Mouse (Mus musculus): Measurements from ENCODE around the gene Lenep. TPM values are rescaled to one million over a fixed set of nuclear protein-coding genes. Genes with fewer than 3 reads are reported as not detected.

Lenep gene
- polyA plus RNA-seq, 1 experiment from 2014 or later, result not detected

- no peak overlapping the region for H3K27ac ChIP-seq (ENCODE audit: low read length)
- no peaks in the 10 kb centered on the region for H3K36me3 ChIP-seq (ENCODE audit: control insufficient read depth, insufficient read depth)
- H3K4me3 ChIP-seq (ENCODE audit: low read depth, low read length), result peak overlapping the region; percentile 54
- ATAC-seq (ENCODE audit: low read depth), result peak; percentile 72
- H3K4me2 ChIP-seq (ENCODE audit: low read depth, low read length), result peak overlapping the region; percentile 69
- H3K27me3 ChIP-seq (ENCODE audit: control insufficient read depth, insufficient read depth, low read depth, low read length), result no peaks in the 10 kb centered on the region
- peaks cover 18% of the 10 kb centered on the region for H3K4me1 ChIP-seq (ENCODE audit: control insufficient read depth, low read depth, low read length)
- no peaks in the 10 kb centered on the region for H3K9me3 ChIP-seq (replicated peaks; ENCODE audit: control insufficient read depth, low read length)
- H3K9ac ChIP-seq (ENCODE audit: low read depth, low read length), result peak overlapping the region; percentile 52; the same call in 1 of the 2 replicates
- 4% methylated on average over 29 of the region's 29 CpGs for WGBS (ENCODE audit: insufficient replicate concordance)
These were observed 24.1 kb downstream of the Lenep start for GRCm38 (mm10) chr3:89378394-89379067.

- no peaks in the 10 kb centered on the region for H3K36me3 ChIP-seq (ENCODE audit: control insufficient read depth, insufficient read depth)
- no peak overlapping the region for H3K9ac ChIP-seq (ENCODE audit: low read depth, low read length)
- no peaks in the 10 kb centered on the region for H3K9me3 ChIP-seq (replicated peaks; ENCODE audit: control insufficient read depth, low read length)
- H3K4me2 ChIP-seq (ENCODE audit: low read depth, low read length), result peak overlapping the region; percentile 69; the same call in 1 of the 2 replicates
- H3K4me3 ChIP-seq (ENCODE audit: low read depth, low read length), result no peak overlapping the region
- WGBS (ENCODE audit: insufficient replicate concordance), result 71% methylated on average over 4 of the region's 4 CpGs
- no peak for ATAC-seq (ENCODE audit: low read depth)
- no peak overlapping the region for H3K27ac ChIP-seq (ENCODE audit: low read length)
- H3K4me1 ChIP-seq (ENCODE audit: control insufficient read depth, low read depth, low read length), result peaks cover 18% of the 10 kb centered on the region
- no peaks in the 10 kb centered on the region for H3K27me3 ChIP-seq (ENCODE audit: control insufficient read depth, insufficient read depth, low read depth, low read length)
These were observed 24.8 kb downstream of the Lenep start for GRCm38 (mm10) chr3:89377831-89378230.

DNA sequence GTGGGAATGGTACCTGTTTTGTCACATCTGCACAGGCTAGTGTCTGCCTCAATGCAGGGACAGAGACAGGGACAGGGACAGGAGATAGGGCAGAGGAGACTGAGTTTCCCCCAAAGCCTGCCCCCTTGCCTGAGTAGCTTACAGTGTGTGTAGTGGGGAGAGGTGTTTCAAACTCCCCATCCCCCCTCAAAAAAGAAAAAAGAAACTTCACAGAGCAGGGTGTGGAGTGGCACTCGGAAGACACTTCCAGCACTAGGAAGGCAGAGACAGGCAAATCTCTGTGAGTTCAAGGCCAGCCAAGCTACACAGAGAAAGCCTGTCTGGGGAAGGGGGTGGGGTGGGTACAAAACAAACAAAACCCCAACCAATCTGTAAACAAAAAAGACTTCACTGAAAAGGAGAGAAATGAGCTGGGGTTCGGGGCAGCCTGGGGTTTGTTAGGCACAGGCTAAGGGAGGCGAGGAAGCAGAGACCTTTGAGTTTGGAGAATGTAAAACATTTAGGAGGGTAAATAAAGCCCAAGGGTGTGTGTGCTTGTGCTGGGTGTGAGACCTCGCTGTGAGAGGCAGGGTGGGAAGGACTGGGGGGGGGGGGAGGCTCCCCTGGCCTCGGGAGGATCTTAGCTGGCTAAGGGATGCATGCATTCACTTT, 28.9 kb downstream of the Lenep start:
- Histone ChIP-seq H3K4me3 (ENCODE audit: low read depth, low read length) (no peak overlapping the region), H3K4me2 (ENCODE audit: low read depth, low read length) (no peak overlapping the region), H3K36me3 (ENCODE audit: control insufficient read depth, insufficient read depth) (no peaks in the 10 kb centered on the region), H3K27ac (ENCODE audit: low read length) (no peak overlapping the region), H3K9ac (ENCODE audit: low read depth, low read length) (no peak overlapping the region), H3K4me1 (ENCODE audit: control insufficient read depth, low read depth, low read length) (peaks cover 14% of the 10 kb centered on the region), H3K27me3 (ENCODE audit: control insufficient read depth, insufficient read depth, low read depth, low read length) (no peaks in the 10 kb centered on the region), H3K9me3 (replicated peaks; ENCODE audit: control insufficient read depth, low read length) (no peaks in the 10 kb centered on the region)
- ATAC-seq (ENCODE audit: low read depth), result no peak
- WGBS (ENCODE audit: insufficient replicate concordance), result 28% methylated on average over 5 of the region's 5 CpGs

- Histone ChIP-seq H3K27ac (ENCODE audit: low read length) (no peak overlapping the region), H3K4me1 (ENCODE audit: control insufficient read depth, low read depth, low read length) (no peaks in the 10 kb centered on the region), H3K4me2 (ENCODE audit: low read depth, low read length) (no peak overlapping the region), H3K9me3 (replicated peaks; ENCODE audit: control insufficient read depth, low read length) (no peaks in the 10 kb centered on the region), H3K27me3 (ENCODE audit: control insufficient read depth, insufficient read depth, low read depth, low read length) (no peaks in the 10 kb centered on the region), H3K4me3 (ENCODE audit: low read depth, low read length) (no peak overlapping the region), H3K9ac (ENCODE audit: low read depth, low read length) (no peak overlapping the region), H3K36me3 (ENCODE audit: control insufficient read depth, insufficient read depth) (no peaks in the 10 kb centered on the region)
- 56% methylated on average over 11 of the region's 11 CpGs for WGBS (ENCODE audit: insufficient replicate concordance)
- no peak for ATAC-seq (ENCODE audit: low read depth)
These were observed 35.3 kb downstream of the Lenep start for GRCm38 (mm10) chr3:89367338-89367737.

GRCm38 (mm10) chr3:89365486-89366414, 36.8 kb downstream of the Lenep start:
- Histone ChIP-seq H3K36me3 (ENCODE audit: control insufficient read depth, insufficient read depth) (no peaks in the 10 kb centered on the region), H3K4me1 (ENCODE audit: control insufficient read depth, low read depth, low read length) (no peaks in the 10 kb centered on the region), H3K4me2 (ENCODE audit: low read depth, low read length) (no peak overlapping the region), H3K9ac (ENCODE audit: low read depth, low read length) (no peak overlapping the region), H3K9me3 (replicated peaks; ENCODE audit: control insufficient read depth, low read length) (no peaks in the 10 kb centered on the region), H3K4me3 (ENCODE audit: low read depth, low read length) (no peak overlapping the region), H3K27ac (ENCODE audit: low read length) (no peak overlapping the region), H3K27me3 (ENCODE audit: control insufficient read depth, insufficient read depth, low read depth, low read length) (no peaks in the 10 kb centered on the region)
- ATAC-seq (ENCODE audit: low read depth), result no peak
- WGBS (ENCODE audit: insufficient replicate concordance), result 65% methylated on average over 20 of the region's 20 CpGs

- Histone ChIP-seq H3K9ac (ENCODE audit: low read depth, low read length) (no peak within 1 kb of the TSS), H3K36me3 (ENCODE audit: control insufficient read depth, insufficient read depth) (no peaks in the 10 kb centered on the region), H3K9me3 (replicated peaks; ENCODE audit: control insufficient read depth, low read length) (no peaks in the 10 kb centered on the region), H3K4me2 (ENCODE audit: low read depth, low read length) (no peak within 1 kb of the TSS), H3K4me1 (ENCODE audit: control insufficient read depth, low read depth, low read length) (no peaks in the 10 kb centered on the region), H3K27me3 (ENCODE audit: control insufficient read depth, insufficient read depth, low read depth, low read length) (no peaks in the 10 kb centered on the region), H3K4me3 (ENCODE audit: low read depth, low read length) (no peak within 1 kb of the TSS), H3K27ac (ENCODE audit: low read length) (no peak within 1 kb of the TSS)
- WGBS (ENCODE audit: insufficient replicate concordance), result 75% methylated on average over 11 of the region's 11 CpGs
- no peak for ATAC-seq (ENCODE audit: low read depth)
These were observed 37.5 kb downstream of the Lenep start, which contains the start of gene Dcst1 for GRCm38 (mm10) chr3:89365153-89365485. Gene Dcst1, minus strand, starts transcription at chr3:89365253.

DNA sequence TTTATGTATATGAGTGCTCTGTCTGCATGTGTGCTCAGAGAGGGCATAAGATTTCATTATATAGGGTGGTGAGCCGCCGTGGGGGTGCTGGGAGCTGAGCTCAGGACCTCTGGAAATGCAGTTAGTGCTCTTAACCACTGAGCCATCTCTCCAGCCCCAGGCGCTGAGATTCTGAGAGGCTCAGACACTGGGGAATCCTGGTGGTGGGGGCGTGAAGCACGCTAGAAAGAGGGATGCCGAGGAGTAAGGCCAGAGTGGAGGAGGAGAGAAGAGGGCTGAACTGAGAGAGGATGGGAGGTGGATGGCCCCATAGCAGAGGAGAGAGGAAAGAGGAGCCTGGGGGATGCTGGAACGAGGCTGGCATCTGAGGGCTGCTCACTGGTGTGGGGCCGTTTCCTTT, 38.0 kb downstream of the Lenep start:
- 55% methylated on average over 8 of the region's 8 CpGs for WGBS (ENCODE audit: insufficient replicate concordance)
- Histone ChIP-seq H3K9ac (ENCODE audit: low read depth, low read length) (no peak overlapping the region), H3K27me3 (ENCODE audit: control insufficient read depth, insufficient read depth, low read depth, low read length) (no peaks in the 10 kb centered on the region), H3K36me3 (ENCODE audit: control insufficient read depth, insufficient read depth) (no peaks in the 10 kb centered on the region), H3K9me3 (replicated peaks; ENCODE audit: control insufficient read depth, low read length) (no peaks in the 10 kb centered on the region), H3K4me2 (ENCODE audit: low read depth, low read length) (no peak overlapping the region), H3K4me1 (ENCODE audit: control insufficient read depth, low read depth, low read length) (no peaks in the 10 kb centered on the region), H3K27ac (ENCODE audit: low read length) (no peak overlapping the region), H3K4me3 (ENCODE audit: low read depth, low read length) (no peak overlapping the region)
- ATAC-seq (ENCODE audit: low read depth), result no peak

GRCm38 (mm10) chr3:89361675-89362074, 40.9 kb downstream of the Lenep start, which contains the start of gene Dcst2:
Gene Dcst2, plus strand, starts transcription at chr3:89361975.
- no peaks in the 10 kb centered on the region for H3K9me3 ChIP-seq (replicated peaks; ENCODE audit: control insufficient read depth, low read length)
- H3K4me3 ChIP-seq (ENCODE audit: low read depth, low read length), result no peak within 1 kb of the TSS
- no peak within 1 kb of the TSS for H3K4me2 ChIP-seq (ENCODE audit: low read depth, low read length)
- no peak within 1 kb of the TSS for H3K27ac ChIP-seq (ENCODE audit: low read length)
- no peaks in the 10 kb centered on the region for H3K36me3 ChIP-seq (ENCODE audit: control insufficient read depth, insufficient read depth)
- WGBS (ENCODE audit: insufficient replicate concordance), result 74% methylated on average over 7 of the region's 7 CpGs
- H3K9ac ChIP-seq (ENCODE audit: low read depth, low read length), result no peak within 1 kb of the TSS
- ATAC-seq (ENCODE audit: low read depth), result no peak
- no peaks in the 10 kb centered on the region for H3K4me1 ChIP-seq (ENCODE audit: control insufficient read depth, low read depth, low read length)
- no peaks in the 10 kb centered on the region for H3K27me3 ChIP-seq (ENCODE audit: control insufficient read depth, insufficient read depth, low read depth, low read length)

Data from liver, embryonic 16.5 days (tissue).